Mouse (Mus musculus): Measurements from ENCODE around the gene Ranbp1. TPM values are rescaled to one million over a fixed set of nuclear protein-coding genes. Genes with fewer than 3 reads are reported as not detected.

Gene Ranbp1
- total and polyA plus RNA-seq, 3 experiments = 431 to 1,262 (median 543) TPM

DNA sequence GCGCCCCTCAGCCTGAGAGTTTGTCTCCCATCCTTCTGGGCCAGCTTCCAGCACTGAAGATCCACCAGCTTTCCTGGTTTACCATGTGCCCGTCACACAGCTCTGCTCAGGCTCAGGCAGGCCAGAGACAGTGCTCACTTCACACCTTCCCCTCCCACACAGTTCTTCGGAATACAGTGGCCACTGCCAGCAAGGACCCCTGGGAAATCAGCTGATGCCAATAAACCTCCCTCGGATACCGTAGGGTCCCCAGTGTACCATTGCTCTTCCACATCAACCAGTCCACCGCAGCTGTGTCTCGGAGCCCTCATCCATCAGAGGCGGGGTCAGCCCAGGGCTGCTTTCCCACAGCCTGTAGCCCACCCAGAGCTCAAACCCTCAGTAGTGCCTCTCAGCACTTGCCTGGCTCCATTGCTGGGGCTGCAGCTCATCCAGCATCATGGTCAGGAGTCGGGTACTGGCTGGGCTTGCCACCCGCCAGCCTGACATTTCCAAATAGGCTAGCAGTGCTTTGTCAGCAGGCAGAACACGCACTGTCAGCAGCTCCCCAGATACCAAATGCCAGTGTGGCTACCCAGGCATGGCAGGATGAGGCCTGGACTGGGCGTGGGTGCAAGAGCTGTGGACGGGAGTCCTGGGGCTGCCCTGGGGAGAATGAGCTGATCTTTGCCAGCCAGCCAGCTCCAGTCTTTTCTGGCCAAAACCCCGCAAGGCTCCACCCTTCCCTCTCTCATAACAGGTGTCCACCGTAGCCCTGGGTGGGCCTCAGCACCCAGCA is 54.1 kb downstream of the Ranbp1 start:
- Histone ChIP-seq H3K4me3 (ENCODE audit: low read depth, low read length) (no peak overlapping the region), H3K4me1 (ENCODE audit: insufficient read depth, low read depth, low read length) (no peaks in the 10 kb centered on the region), H3K27me3 (ENCODE audit: insufficient read depth, low read length) (peaks cover 54% of the 10 kb centered on the region), H3K9me3 (replicated peaks) (no peaks in the 10 kb centered on the region), H3K36me3 (replicated peaks) (no peaks in the 10 kb centered on the region)
- DNase-seq (ENCODE audit: low spot score) (no peak), ATAC-seq (ENCODE audit: extremely low read depth, insufficient number of reproducible peaks, low FRiP score, poor library complexity, severe bottlenecking) (no peak)
- TF ChIP-seq GATA2 (IDR thresholded peaks at IDR 0.05; ENCODE audit: borderline replicate concordance, low read depth, low read length) (no peak), TAL1 (conservative IDR thresholded peaks at IDR 0.05; ENCODE audit: low read depth, low read length) (no peak), GATA1 (IDR thresholded peaks at IDR 0.05; ENCODE audit: borderline replicate concordance, low read length) (no peak), CTCF (IDR thresholded peaks at IDR 0.05; ENCODE audit: low read depth, low read length) (no peak), POLR2AphosphoS5 (IDR thresholded peaks at IDR 0.05; ENCODE audit: insufficient replicate concordance, low read depth, low read length) (no peak)

DNA sequence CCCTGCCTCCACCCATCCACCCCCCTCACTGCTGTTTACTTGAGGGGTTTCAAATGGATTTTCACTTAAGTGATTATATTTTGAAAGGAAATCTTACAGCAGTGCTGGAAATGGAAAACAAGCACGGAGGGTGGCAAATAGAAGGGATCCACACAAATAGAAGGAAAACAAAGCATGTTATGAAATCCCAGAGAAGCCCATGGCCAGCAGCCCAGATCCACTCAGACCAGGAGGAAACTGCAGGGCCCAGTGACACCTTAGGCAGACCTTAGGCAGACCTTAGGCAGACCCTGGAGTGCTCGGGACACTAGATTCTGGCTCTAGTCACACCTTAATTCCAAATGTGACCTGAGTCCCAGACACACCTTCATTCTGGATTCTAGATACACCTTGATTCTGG is 57.5 kb downstream of the Ranbp1 start:
- TF ChIP-seq CTCF (IDR thresholded peaks at IDR 0.05; ENCODE audit: low read depth, low read length) = no peak
- TF ChIP-seq GATA2 (IDR thresholded peaks at IDR 0.05; ENCODE audit: borderline replicate concordance, low read depth, low read length) = no peak
- no peak for TF ChIP-seq TAL1 (conservative IDR thresholded peaks at IDR 0.05; ENCODE audit: low read depth, low read length)
- no peak for TF ChIP-seq POLR2AphosphoS5 (IDR thresholded peaks at IDR 0.05; ENCODE audit: insufficient replicate concordance, low read depth, low read length)
- TF ChIP-seq GATA1 (IDR thresholded peaks at IDR 0.05; ENCODE audit: borderline replicate concordance, low read length) = no peak
- DNase-seq (ENCODE audit: low spot score) = no peak
- H3K27me3 ChIP-seq (ENCODE audit: insufficient read depth, low read length) = peaks cover 46% of the 10 kb centered on the region

More for the DNA sequence above, 57.5 kb downstream of the Ranbp1 start:
- Histone ChIP-seq H3K4me1 (ENCODE audit: insufficient read depth, low read depth, low read length) (no peaks in the 10 kb centered on the region), H3K4me3 (ENCODE audit: low read depth, low read length) (no peak overlapping the region), H3K9me3 (replicated peaks) (no peaks in the 10 kb centered on the region), H3K36me3 (replicated peaks) (no peaks in the 10 kb centered on the region)
- ATAC-seq (ENCODE audit: extremely low read depth, insufficient number of reproducible peaks, low FRiP score, poor library complexity, severe bottlenecking) = no peak

Other genes with a start within 250 kb of the Ranbp1 start
- gene Dgcr6, start 195.9 kb downstream of the Ranbp1 start, total RNA-seq (2014; fragmentation: Nextera tagmentation) = 18.4 and 22.4 TPM in 2 replicates
- gene Dgcr6, start 195.9 kb downstream of the Ranbp1 start, total RNA-seq (2017) = 14.1 and 19.6 TPM in 2 replicates
- gene Dgcr6, start 195.9 kb downstream of the Ranbp1 start, polyA plus RNA-seq (2012) = 20.4 and 23.8 TPM in 2 replicates
- gene Prodh, start 158.5 kb downstream of the Ranbp1 start, total RNA-seq (2014; fragmentation: Nextera tagmentation) = 2.0 and 8.1 TPM in 2 replicates
- 12.5 and 14.5 TPM in 2 replicates for gene Prodh, start 158.5 kb downstream of the Ranbp1 start, total RNA-seq (2017)
- 14.9 and 17.1 TPM in 2 replicates for gene Prodh, start 158.5 kb downstream of the Ranbp1 start, polyA plus RNA-seq (2012)
- not detected in 2 replicates for gene Rtn4r, start 121.1 kb downstream of the Ranbp1 start, total RNA-seq (2014; fragmentation: Nextera tagmentation)
- 0.11 and 0.23 TPM in 2 replicates for gene Rtn4r, start 121.1 kb downstream of the Ranbp1 start, total RNA-seq (2017)
- not detected in 2 replicates for gene Rtn4r, start 121.1 kb downstream of the Ranbp1 start, polyA plus RNA-seq (2012)
- not detected in 2 replicates for gene Ccdc188, start 30.9 kb downstream of the Ranbp1 start, total RNA-seq (2014; fragmentation: Nextera tagmentation)
- gene Ccdc188, start 30.9 kb downstream of the Ranbp1 start, total RNA-seq (2017) = not detected in 2 replicates
- gene Ccdc188, start 30.9 kb downstream of the Ranbp1 start, polyA plus RNA-seq (2012) = not detected in 2 replicates
- gene Zdhhc8, start 13.6 kb downstream of the Ranbp1 start, total RNA-seq (2014; fragmentation: Nextera tagmentation) = 0.45 and 1.5 TPM in 2 replicates
- gene Zdhhc8, start 13.6 kb downstream of the Ranbp1 start, total RNA-seq (2017) = 0.46 and 0.71 TPM in 2 replicates
- gene Zdhhc8, start 13.6 kb downstream of the Ranbp1 start, polyA plus RNA-seq (2012) = 4.7 and 5.7 TPM in 2 replicates
- 72.5 and 76.6 TPM in 2 replicates for gene Trmt2a, start 53 bp downstream of the Ranbp1 start, total RNA-seq (2014; fragmentation: Nextera tagmentation)
- 107 and 122 TPM in 2 replicates for gene Trmt2a, start 53 bp downstream of the Ranbp1 start, total RNA-seq (2017)
- gene Trmt2a, start 53 bp downstream of the Ranbp1 start, polyA plus RNA-seq (2012) = 86.8 and 91.4 TPM in 2 replicates
- not detected in 2 replicates for gene Gm49776, start 9.6 kb upstream of the Ranbp1 start, total RNA-seq (2014; fragmentation: Nextera tagmentation)
- 0.35 TPM in 1 of 2 replicates, not detected in the other for gene Gm49776, start 9.6 kb upstream of the Ranbp1 start, total RNA-seq (2017)
- not detected in 2 replicates for gene Gm49776, start 9.6 kb upstream of the Ranbp1 start, polyA plus RNA-seq (2012)
- gene Dgcr8, start 40.5 kb upstream of the Ranbp1 start, total RNA-seq (2014; fragmentation: Nextera tagmentation) = 52.8 and 52.9 TPM in 2 replicates
- gene Dgcr8, start 40.5 kb upstream of the Ranbp1 start, total RNA-seq (2017) = 45.9 and 52.7 TPM in 2 replicates
- gene Dgcr8, start 40.5 kb upstream of the Ranbp1 start, polyA plus RNA-seq (2012) = 5.9 and 9.8 TPM in 2 replicates
- gene Tango2, start 99.4 kb upstream of the Ranbp1 start, total RNA-seq (2014; fragmentation: Nextera tagmentation) = 87.0 and 88.7 TPM in 2 replicates
- gene Tango2, start 99.4 kb upstream of the Ranbp1 start, total RNA-seq (2017) = 40.7 and 47.9 TPM in 2 replicates
- 37.3 and 42.8 TPM in 2 replicates for gene Tango2, start 99.4 kb upstream of the Ranbp1 start, polyA plus RNA-seq (2012)
- 53.7 and 64.0 TPM in 2 replicates for gene Arvcf, start 99.5 kb upstream of the Ranbp1 start, total RNA-seq (2014; fragmentation: Nextera tagmentation)
- 188 and 239 TPM in 2 replicates for gene Arvcf, start 99.5 kb upstream of the Ranbp1 start, total RNA-seq (2017)
- gene Arvcf, start 99.5 kb upstream of the Ranbp1 start, polyA plus RNA-seq (2012) = 137 and 154 TPM in 2 replicates
- 25.3 and 50.3 TPM in 2 replicates for gene Txnrd2, start 177.7 kb upstream of the Ranbp1 start, total RNA-seq (2014; fragmentation: Nextera tagmentation)
- gene Txnrd2, start 177.7 kb upstream of the Ranbp1 start, total RNA-seq (2017) = 12.8 and 18.3 TPM in 2 replicates
- 16.4 and 18.5 TPM in 2 replicates for gene Txnrd2, start 177.7 kb upstream of the Ranbp1 start, polyA plus RNA-seq (2012)
- 51.1 and 59.0 TPM in 2 replicates for gene Comt, start 178.1 kb upstream of the Ranbp1 start, total RNA-seq (2014; fragmentation: Nextera tagmentation)
- gene Comt, start 178.1 kb upstream of the Ranbp1 start, total RNA-seq (2017) = 36.7 and 53.7 TPM in 2 replicates
- gene Comt, start 178.1 kb upstream of the Ranbp1 start, polyA plus RNA-seq (2012) = 25.2 and 47.5 TPM in 2 replicates
- gene Gnb1l, start 250.0 kb upstream of the Ranbp1 start, total RNA-seq (2014; fragmentation: Nextera tagmentation) = 4.0 and 7.9 TPM in 2 replicates
- 5.3 and 6.1 TPM in 2 replicates for gene Gnb1l, start 250.0 kb upstream of the Ranbp1 start, total RNA-seq (2017)
- gene Gnb1l, start 250.0 kb upstream of the Ranbp1 start, polyA plus RNA-seq (2012) = 8.0 and 10.6 TPM in 2 replicates

All from G1E (cell line).